Mouse (Mus musculus): Measurements from ENCODE around the gene Tcl1b1. TPM values are rescaled to one million over a fixed set of nuclear protein-coding genes. Genes with fewer than 3 reads are reported as not detected.
"Not testable (repeated sequence)": the region's sequence is repeated elsewhere in the genome, so short reads cannot be mapped to it uniquely, and the experiment has no call there.

Gene Tcl1b1
- polyA plus RNA-seq, 1 experiment = not detected

- Histone ChIP-seq H3K27me3 (ENCODE audit: control insufficient read depth, insufficient read depth, insufficient read length) (no peaks in the 10 kb centered on the region), H3K36me3 (ENCODE audit: control insufficient read depth, insufficient read depth) (no peaks in the 10 kb centered on the region), H3K4me3 (ENCODE audit: insufficient read depth, poor library complexity, severe bottlenecking) (no peak overlapping the region), H3K79me2 (ENCODE audit: control insufficient read depth, insufficient read depth) (no peaks in the 10 kb centered on the region), H3ac (ENCODE audit: control insufficient read depth, insufficient read length, low read depth) (no peak overlapping the region), H3K79me3 (ENCODE audit: low read depth) (no peaks in the 10 kb centered on the region)
- no peak for TF ChIP-seq CEBPB (IDR thresholded peaks at IDR 0.05; ENCODE audit: low read depth)
- TF ChIP-seq MYOG (IDR thresholded peaks at IDR 0.05; ENCODE audit: control insufficient read depth, extremely low read depth, insufficient read length) = no peak
- no peak for TF ChIP-seq USF1 (IDR thresholded peaks at IDR 0.05; ENCODE audit: low read depth)
- no peak for TF ChIP-seq FOSL1 (IDR thresholded peaks at IDR 0.05; ENCODE audit: insufficient read depth, low read length, poor library complexity, severe bottlenecking)
- TF ChIP-seq CTCF (IDR thresholded peaks at IDR 0.05; ENCODE audit: control insufficient read depth, insufficient read depth, insufficient read length) = no peak
- TF ChIP-seq MAX (IDR thresholded peaks at IDR 0.05) = no peak
- no peak for TF ChIP-seq MYOD1 (IDR thresholded peaks at IDR 0.05; ENCODE audit: control insufficient read depth, insufficient read length, low read depth)
These were observed 31.9 kb upstream of the Tcl1b1 start for GRCm38 (mm10) chr12:105127607-105128006.

GRCm38 (mm10) chr12:105129494-105130205 lies 29.8 kb upstream of the Tcl1b1 start:
- not testable (repeated sequence) for H3K27me3 ChIP-seq (ENCODE audit: control insufficient read depth, insufficient read depth, insufficient read length); H3ac ChIP-seq (ENCODE audit: control insufficient read depth, insufficient read length, low read depth); H3K36me3 ChIP-seq (ENCODE audit: control insufficient read depth, insufficient read depth); H3K79me2 ChIP-seq (ENCODE audit: control insufficient read depth, insufficient read depth); H3K4me3 ChIP-seq (ENCODE audit: insufficient read depth, poor library complexity, severe bottlenecking); H3K79me3 ChIP-seq (ENCODE audit: low read depth)

GRCm38 (mm10) chr12:105134167-105134566 lies 25.3 kb upstream of the Tcl1b1 start:
- H3K79me3 ChIP-seq (ENCODE audit: low read depth) = not testable (repeated sequence)

GRCm38 (mm10) chr12:105134826-105135225 lies 24.7 kb upstream of the Tcl1b1 start:
- H3ac ChIP-seq (ENCODE audit: control insufficient read depth, insufficient read length, low read depth); H3K27me3 ChIP-seq (ENCODE audit: control insufficient read depth, insufficient read depth, insufficient read length); H3K79me3 ChIP-seq (ENCODE audit: low read depth); H3K4me3 ChIP-seq (ENCODE audit: insufficient read depth, poor library complexity, severe bottlenecking); H3K36me3 ChIP-seq (ENCODE audit: control insufficient read depth, insufficient read depth); H3K79me2 ChIP-seq (ENCODE audit: control insufficient read depth, insufficient read depth): not testable (repeated sequence)

More at GRCm38 (mm10) chr12:105134167-105134566, 25.3 kb upstream of the Tcl1b1 start:
- not testable (repeated sequence) for H3K79me2 ChIP-seq (ENCODE audit: control insufficient read depth, insufficient read depth); H3K27me3 ChIP-seq (ENCODE audit: control insufficient read depth, insufficient read depth, insufficient read length); H3K4me3 ChIP-seq (ENCODE audit: insufficient read depth, poor library complexity, severe bottlenecking); H3K36me3 ChIP-seq (ENCODE audit: control insufficient read depth, insufficient read depth); H3ac ChIP-seq (ENCODE audit: control insufficient read depth, insufficient read length, low read depth)

GRCm38 (mm10) chr12:105137729-105138128 lies 21.8 kb upstream of the Tcl1b1 start:
- not testable (repeated sequence) for H3K79me2 ChIP-seq (ENCODE audit: control insufficient read depth, insufficient read depth); H3K79me3 ChIP-seq (ENCODE audit: low read depth); H3K27me3 ChIP-seq (ENCODE audit: control insufficient read depth, insufficient read depth, insufficient read length); H3K36me3 ChIP-seq (ENCODE audit: control insufficient read depth, insufficient read depth); H3K4me3 ChIP-seq (ENCODE audit: insufficient read depth, poor library complexity, severe bottlenecking); H3ac ChIP-seq (ENCODE audit: control insufficient read depth, insufficient read length, low read depth)

- TF ChIP-seq MYOG (IDR thresholded peaks at IDR 0.05; ENCODE audit: control insufficient read depth, extremely low read depth, insufficient read length) (no peak), USF1 (IDR thresholded peaks at IDR 0.05; ENCODE audit: low read depth) (no peak), MAX (IDR thresholded peaks at IDR 0.05) (no peak), CTCF (IDR thresholded peaks at IDR 0.05; ENCODE audit: control insufficient read depth, insufficient read depth, insufficient read length) (no peak), MYOD1 (IDR thresholded peaks at IDR 0.05; ENCODE audit: control insufficient read depth, insufficient read length, low read depth) (no peak), CEBPB (IDR thresholded peaks at IDR 0.05; ENCODE audit: low read depth) (no peak), FOSL1 (IDR thresholded peaks at IDR 0.05; ENCODE audit: insufficient read depth, low read length, poor library complexity, severe bottlenecking) (no peak)
- Histone ChIP-seq H3K4me3 (ENCODE audit: insufficient read depth, poor library complexity, severe bottlenecking) (no peak overlapping the region), H3K36me3 (ENCODE audit: control insufficient read depth, insufficient read depth) (no peaks in the 10 kb centered on the region), H3K79me3 (ENCODE audit: low read depth) (no peaks in the 10 kb centered on the region), H3K79me2 (ENCODE audit: control insufficient read depth, insufficient read depth) (no peaks in the 10 kb centered on the region), H3ac (ENCODE audit: control insufficient read depth, insufficient read length, low read depth) (no peak overlapping the region), H3K27me3 (ENCODE audit: control insufficient read depth, insufficient read depth, insufficient read length) (no peaks in the 10 kb centered on the region)
These were observed 16.4 kb upstream of the Tcl1b1 start for GRCm38 (mm10) chr12:105143096-105143495.

GRCm38 (mm10) chr12:105144928-105145327 lies 14.6 kb upstream of the Tcl1b1 start:
- not testable (repeated sequence) for H3K36me3 ChIP-seq (ENCODE audit: control insufficient read depth, insufficient read depth)

More at GRCm38 (mm10) chr12:105144928-105145327, 14.6 kb upstream of the Tcl1b1 start:
- H3K4me3 ChIP-seq (ENCODE audit: insufficient read depth, poor library complexity, severe bottlenecking); H3K79me2 ChIP-seq (ENCODE audit: control insufficient read depth, insufficient read depth); H3ac ChIP-seq (ENCODE audit: control insufficient read depth, insufficient read length, low read depth); H3K79me3 ChIP-seq (ENCODE audit: low read depth); H3K27me3 ChIP-seq (ENCODE audit: control insufficient read depth, insufficient read depth, insufficient read length): not testable (repeated sequence)

All from C2C12 (cell line).